Mouse (Mus musculus) neural tube, embryonic 13.5 days (tissue): ENCODE data around the gene Vmn1r38. TPM values are rescaled to one million over a fixed set of nuclear protein-coding genes. Genes with fewer than 3 reads are reported as not detected.
"Not testable (repeated sequence)": the region's sequence is repeated elsewhere in the genome, so short reads cannot be mapped to it uniquely, and the experiment has no call there.

ENCODE experiments used
- ATAC-seq: fragments of 200-750 bp; cut with Nextera tagmentation; 2 replicates; pipeline ENCODE4 v1.8.0; 2017; ENCODE audit warnings: low read depth, mild to moderate bottlenecking, moderate TSS enrichment, moderate library complexity
- H3K27ac ChIP-seq: fragments of 300-500 bp; sonication (generic); replicated peaks from 2 replicates; pipeline ENCODE4 v1.5.1; 2015; ENCODE audit warnings: moderate library complexity, mild to moderate bottlenecking, inconsistent platforms
- H3K27me3 ChIP-seq: fragments of 300-500 bp; sonication (generic); 2 replicates; pipeline ENCODE4 v1.6.1; 2015; ENCODE audit warnings: mild to moderate bottlenecking, inconsistent platforms
- H3K36me3 ChIP-seq: fragments of 300-500 bp; sonication (generic); 2 replicates; pipeline ENCODE4 v1.6.1; 2015; ENCODE audit warnings: mild to moderate bottlenecking, inconsistent platforms
- H3K4me1 ChIP-seq: fragments of 300-500 bp; sonication (generic); replicated peaks from 2 replicates; pipeline ENCODE4 v1.6.1; 2015; ENCODE audit warnings: inconsistent platforms
- H3K4me2 ChIP-seq: fragments of 300-500 bp; sonication (generic); 2 replicates; pipeline ENCODE4 v1.6.1; 2015; ENCODE audit warnings: inconsistent platforms, mild to moderate bottlenecking, moderate library complexity
- H3K4me3 ChIP-seq: fragments of 300-500 bp; sonication (generic); 2 replicates; pipeline ENCODE4 v1.5.1; 2015; ENCODE audit warnings: mild to moderate bottlenecking, inconsistent platforms
- H3K9ac ChIP-seq: fragments of 300-500 bp; sonication (generic); 2 replicates; pipeline ENCODE4 v1.6.1; 2015; ENCODE audit warnings: moderate library complexity, mild to moderate bottlenecking, inconsistent platforms
- H3K9me3 ChIP-seq: fragments of 300-500 bp; sonication (generic); 2 replicates; pipeline ENCODE4 v1.6.1; 2016; ENCODE audit warnings: inconsistent platforms
- WGBS: fragments of 180-500 bp; shearing (Covaris S2); methylation state at CpG from one replicate; pipeline ENCODE4 v1.1.7; 2015; 5-methylcytosine and 5-hydroxymethylcytosine counted together
- polyA plus RNA-seq: library from polyadenylated mRNA; unstranded; fragments of >200 nt; fragmentation: Nextera tagmentation; extraction: Ambion mirVana; gene quantifications from 2 replicates; pipeline ENCODE4 v1.2.1, GENCODE M21; 2015

Vmn1r38 gene
- polyA plus RNA-seq = not detected in 2 replicates

DNA sequence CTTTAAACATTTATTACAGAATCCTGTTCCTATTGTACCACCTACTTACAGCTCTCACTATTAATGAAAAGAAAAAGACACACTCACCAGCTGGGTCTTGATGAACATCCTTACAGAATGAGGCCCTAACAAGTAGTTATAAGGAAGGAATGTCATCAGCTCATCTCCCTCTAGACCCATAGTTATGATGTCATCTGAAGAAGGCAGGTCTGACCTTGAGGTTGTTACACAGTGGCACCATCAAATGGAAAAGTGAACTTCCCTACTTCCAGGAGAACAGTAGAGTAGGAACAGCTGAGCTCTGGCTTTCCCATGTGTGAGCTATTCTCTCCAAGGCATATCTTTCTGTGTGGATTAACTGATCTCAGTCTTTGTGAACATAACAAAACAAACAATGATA is at the start of gene Vmn1r38:
TSS of gene Vmn1r38 (minus strand) at position 101 of the 400 bp plus-strand sequence.
- H3K36me3 ChIP-seq, H3K4me1 ChIP-seq, H3K4me3 ChIP-seq, H3K9ac ChIP-seq, H3K27me3 ChIP-seq, H3K9me3 ChIP-seq, H3K27ac ChIP-seq, H3K4me2 ChIP-seq, ATAC-seq: not testable (repeated sequence)

GRCm38 (mm10) chr6:66810509-66810908 is 28.1 kb upstream of the Vmn1r38 start, which contains the start of gene Vmn1r39:
TSS of gene Vmn1r39 (minus strand) at chr6:66810609.
- H3K4me2 ChIP-seq = no peak within 1 kb of the TSS
- H3K27ac ChIP-seq = no peak within 1 kb of the TSS
- H3K36me3 ChIP-seq = no peaks in the 10 kb centered on the region
- no peaks in the 10 kb centered on the region for H3K9me3 ChIP-seq
- H3K27me3 ChIP-seq = no peaks in the 10 kb centered on the region
- H3K4me3 ChIP-seq = no peak within 1 kb of the TSS
- no peak for ATAC-seq
- no peak within 1 kb of the TSS for H3K9ac ChIP-seq
- no peaks in the 10 kb centered on the region for H3K4me1 ChIP-seq
- 96% methylated on average over 2 of the region's 2 CpGs for WGBS

DNA sequence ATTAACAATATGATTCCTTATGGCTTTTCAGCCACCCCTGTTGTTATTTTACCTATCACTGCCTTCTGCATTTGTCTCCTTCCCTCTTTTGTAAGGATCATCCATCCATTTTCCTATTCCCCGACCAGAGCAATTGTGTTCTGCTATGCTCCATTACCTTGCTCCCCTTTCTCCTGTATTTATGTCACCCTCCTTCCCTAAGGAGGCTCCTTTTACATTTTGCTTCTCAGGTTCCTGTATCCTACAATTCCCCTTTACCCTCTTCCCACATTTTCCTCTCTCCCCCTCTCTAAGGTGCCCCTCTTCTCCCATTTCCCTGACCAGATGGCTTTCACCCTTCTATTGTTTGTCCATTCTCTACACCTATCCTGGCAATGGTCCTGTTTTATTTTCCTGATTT is 23.9 kb upstream of the Vmn1r38 start:
- Histone ChIP-seq H3K4me3 (no peak overlapping the region), H3K27ac (no peak overlapping the region), H3K4me1 (no peaks in the 10 kb centered on the region), H3K4me2 (no peak overlapping the region), H3K9ac (no peak overlapping the region), H3K36me3 (no peaks in the 10 kb centered on the region), H3K27me3 (no peaks in the 10 kb centered on the region), H3K9me3 (no peaks in the 10 kb centered on the region)
- 36% methylated on average over 1 of the region's 1 CpGs for WGBS
- ATAC-seq = no peak

DNA sequence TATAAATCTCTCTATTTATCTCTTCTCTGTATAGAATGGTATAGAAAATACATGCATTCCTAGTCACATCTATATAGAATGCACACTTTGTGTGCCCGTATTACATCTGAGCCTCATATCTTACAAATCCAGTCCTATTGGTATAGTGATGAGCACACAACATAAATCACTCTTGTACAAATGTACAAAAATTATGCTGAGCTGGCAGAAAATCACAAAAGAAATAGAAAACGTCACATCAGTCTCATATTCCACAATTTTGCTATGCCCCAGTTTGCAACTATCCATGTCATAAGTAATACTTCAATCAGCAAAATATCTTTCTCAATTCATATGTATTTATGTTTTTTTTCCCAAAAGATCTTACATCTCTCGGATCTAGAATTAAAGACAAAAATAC is 23.3 kb upstream of the Vmn1r38 start:
- no peak overlapping the region for H3K9ac ChIP-seq

GRCm38 (mm10) chr6:66729082-66729481 is 53.3 kb downstream of the Vmn1r38 start, which contains the start of gene Vmn1r37:
TSS of gene Vmn1r37 (plus strand) at chr6:66729382.
- H3K4me3 ChIP-seq, ATAC-seq: not testable (repeated sequence)

More for the DNA sequence above, 23.3 kb upstream of the Vmn1r38 start:
- 83% methylated on average over 3 of the region's 3 CpGs for WGBS
- no peaks in the 10 kb centered on the region for H3K4me1 ChIP-seq
- no peaks in the 10 kb centered on the region for H3K9me3 ChIP-seq
- no peak overlapping the region for H3K27ac ChIP-seq
- H3K36me3 ChIP-seq = no peaks in the 10 kb centered on the region
- H3K4me3 ChIP-seq = no peak overlapping the region
- no peak for ATAC-seq
- no peak overlapping the region for H3K4me2 ChIP-seq
- H3K27me3 ChIP-seq = no peaks in the 10 kb centered on the region

More at GRCm38 (mm10) chr6:66729082-66729481, 53.3 kb downstream of the Vmn1r38 start, which contains the start of gene Vmn1r37:
- H3K9me3 ChIP-seq, H3K36me3 ChIP-seq, H3K4me1 ChIP-seq, H3K27ac ChIP-seq, H3K27me3 ChIP-seq, H3K9ac ChIP-seq, H3K4me2 ChIP-seq: not testable (repeated sequence)

Other genes starting within 250 kb of the Vmn1r38 start
- 22.0 and 24.6 TPM in 2 replicates for gene Mad2l1, start 247.2 kb downstream of the Vmn1r38 start, polyA plus RNA-seq
- gene Vmn1r32, start 222.5 kb downstream of the Vmn1r38 start, polyA plus RNA-seq = 0.07 TPM in 1 of 2 replicates, not detected in the other
- gene Vmn1r33, start 164.3 kb downstream of the Vmn1r38 start, polyA plus RNA-seq = not detected in 2 replicates
- not detected in 2 replicates for gene Vmn1r34, start 138.7 kb downstream of the Vmn1r38 start, polyA plus RNA-seq
- not detected in 2 replicates for gene Vmn1r35, start 96.7 kb downstream of the Vmn1r38 start, polyA plus RNA-seq
- gene Vmn1r36, start 63.5 kb downstream of the Vmn1r38 start, polyA plus RNA-seq = not detected in 2 replicates
- not detected in 2 replicates for gene Vmn1r37, start 53.2 kb downstream of the Vmn1r38 start, polyA plus RNA-seq
- not detected in 2 replicates for gene Vmn1r39, start 28.0 kb upstream of the Vmn1r38 start, polyA plus RNA-seq
- gene Gng12, start 113.8 kb upstream of the Vmn1r38 start, polyA plus RNA-seq = 50.4 and 52.2 TPM in 2 replicates